Mouse (Mus musculus): ENCODE results near the gene Ccn6. TPM values are rescaled to one million over a fixed set of nuclear protein-coding genes. Genes with fewer than 3 reads are reported as not detected.

The Ccn6 gene
- total RNA-seq, 2 experiments from 2014 or later = not detected

Other genes starting within 250 kb of the Ccn6 start
- not detected in 2 replicates for gene Lama4, start 198.3 kb downstream of the Ccn6 start, total RNA-seq (2015)
- not detected in 2 replicates for gene Lama4, start 198.3 kb downstream of the Ccn6 start, total RNA-seq (2017)
- gene Fam229b, start 29.9 kb downstream of the Ccn6 start, total RNA-seq (2015) = 0.83 and 3.3 TPM in 2 replicates
- gene Fam229b, start 29.9 kb downstream of the Ccn6 start, total RNA-seq (2017) = 1.8 TPM in 1 of 2 replicates, not detected in the other
- 10.8 and 15.2 TPM in 2 replicates for gene Tube1, start 29.8 kb downstream of the Ccn6 start, total RNA-seq (2015)
- 14.1 and 19.2 TPM in 2 replicates for gene Tube1, start 29.8 kb downstream of the Ccn6 start, total RNA-seq (2017)
- 5.1 and 5.9 TPM in 2 replicates for gene Fyn, start 205.1 kb upstream of the Ccn6 start, total RNA-seq (2015)
- 7.7 and 10.1 TPM in 2 replicates for gene Fyn, start 205.1 kb upstream of the Ccn6 start, total RNA-seq (2017)